Mouse (Mus musculus) neural tube, embryonic 11.5 days (tissue): Measurements from ENCODE around the gene Macrod2. TPM values are rescaled to one million over a fixed set of nuclear protein-coding genes. Genes with fewer than 3 reads are reported as not detected.

Experiments
- ATAC-seq: fragments of 200-750 bp; cut with Nextera tagmentation; 2 replicates; pipeline ENCODE4 v1.8.0; 2017; ENCODE audit warnings: moderate number of reproducible peaks, mild to moderate bottlenecking, moderate TSS enrichment, moderate library complexity; ENCODE audit not compliant: insufficient read depth, low FRiP score, low TSS enrichment
- DNase-seq: peaks from one replicate; pipeline ENCODE4 v3.0.0-alpha.2; 2015; ENCODE audit warnings: low spot score
- H3K27ac ChIP-seq: fragments of 300-500 bp; sonication (generic); 2 replicates; pipeline ENCODE4 v1.5.1; 2014; ENCODE audit warnings: low read depth, mild to moderate bottlenecking, low read length
- H3K27me3 ChIP-seq: fragments of 300-500 bp; sonication (generic); 2 replicates; pipeline ENCODE4 v1.6.1; 2014; ENCODE audit warnings: mild to moderate bottlenecking, low read length, mixed read lengths; ENCODE audit not compliant: control insufficient read depth, insufficient read depth
- H3K36me3 ChIP-seq: fragments of 300-500 bp; sonication (generic); 2 replicates; pipeline ENCODE4 v1.6.1; 2014; ENCODE audit warnings: mild to moderate bottlenecking, low read length, moderate library complexity, mixed read lengths; ENCODE audit not compliant: control insufficient read depth, insufficient read depth
- H3K4me1 ChIP-seq: fragments of 300-500 bp; sonication (generic); 2 replicates; pipeline ENCODE4 v1.6.1; 2014; ENCODE audit warnings: low read length, mixed read lengths; ENCODE audit not compliant: control insufficient read depth, insufficient read depth
- H3K4me2 ChIP-seq: fragments of 300-500 bp; sonication (generic); 2 replicates; pipeline ENCODE4 v1.6.1; 2014; ENCODE audit warnings: low read depth, mild to moderate bottlenecking, moderate library complexity
- H3K4me3 ChIP-seq: fragments of 300-500 bp; sonication (generic); 2 replicates; pipeline ENCODE4 v1.5.1; 2014; ENCODE audit warnings: low read depth, low read length
- H3K9ac ChIP-seq: fragments of 300-500 bp; sonication (generic); 2 replicates; pipeline ENCODE4 v1.6.1; 2014; ENCODE audit warnings: mild to moderate bottlenecking, low read length
- H3K9me3 ChIP-seq: fragments of 300-500 bp; sonication (generic); 2 replicates; pipeline ENCODE4 v1.6.1; 2016; ENCODE audit warnings: low read length; ENCODE audit not compliant: control insufficient read depth
- WGBS: fragments of 180-500 bp; shearing (Covaris S2); extraction: QIAGEN DNeasy Blood & Tissue Kit; methylation state at CpG from one replicate; pipeline ENCODE4 v1.1.7; 2014; 5-methylcytosine and 5-hydroxymethylcytosine counted together
- polyA plus RNA-seq: library from polyadenylated mRNA; unstranded; fragments of >200 nt; fragmentation: Nextera tagmentation; extraction: Ambion mirVana; gene quantifications from 2 replicates; pipeline ENCODE4 v1.2.1, GENCODE M21; 2014

Gene Macrod2
- polyA plus RNA-seq, 1 experiment from 2014 or later, result 46.0 TPM

DNA sequence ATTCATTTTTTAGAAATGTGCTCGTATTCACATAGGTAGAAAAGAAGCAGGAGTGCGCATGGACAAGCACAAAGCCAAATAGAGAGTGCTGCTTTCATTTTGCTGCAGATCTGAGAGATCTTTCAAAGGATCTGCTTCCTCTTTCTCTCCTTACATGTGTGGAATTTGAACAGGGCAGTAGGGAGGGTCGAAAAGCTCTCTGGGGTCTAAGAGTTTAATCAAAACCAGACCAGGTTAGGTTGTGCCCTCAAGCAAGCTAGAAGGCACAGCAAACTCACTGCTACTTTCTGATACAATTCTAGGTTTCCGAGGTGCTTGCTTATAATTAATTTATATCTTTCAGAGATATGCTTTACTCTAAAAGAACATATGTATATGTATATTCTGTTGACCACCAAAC, 1196.2 kb downstream of the Macrod2 start:
- H3K4me3 ChIP-seq, result no peak overlapping the region
- DNase-seq (no peak), ATAC-seq (no peak)
- no peaks in the 10 kb centered on the region for H3K9me3 ChIP-seq
- no peak overlapping the region for H3K27ac ChIP-seq
- no peak overlapping the region for H3K9ac ChIP-seq
- no peak overlapping the region for H3K4me2 ChIP-seq
- no peaks in the 10 kb centered on the region for H3K4me1 ChIP-seq
- 65% methylated on average over 4 of the region's 4 CpGs for WGBS
- no peaks in the 10 kb centered on the region for H3K36me3 ChIP-seq
- no peaks in the 10 kb centered on the region for H3K27me3 ChIP-seq

DNA sequence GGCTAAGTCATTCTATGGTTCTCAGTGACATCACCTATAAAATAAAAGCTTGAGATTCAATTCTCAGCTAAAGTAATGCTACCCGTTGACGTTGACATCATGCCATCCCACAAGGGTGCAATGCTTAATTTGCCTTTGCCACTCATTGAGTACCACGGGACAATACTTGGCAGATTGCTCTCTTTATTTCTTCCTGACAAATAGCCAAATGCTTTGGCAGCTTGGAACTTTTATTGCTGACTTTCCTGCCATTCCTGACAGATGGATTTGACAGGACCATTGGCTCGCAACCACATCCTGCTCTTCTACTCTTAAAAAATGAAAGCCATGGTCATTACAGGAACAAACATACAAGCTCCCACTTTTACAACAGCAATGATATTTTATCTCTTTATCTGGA, 1199.7 kb downstream of the Macrod2 start:
- Histone ChIP-seq H3K27me3 (no peaks in the 10 kb centered on the region), H3K36me3 (no peaks in the 10 kb centered on the region), H3K4me1 (no peaks in the 10 kb centered on the region), H3K4me2 (no peak overlapping the region), H3K27ac (no peak overlapping the region), H3K4me3 (no peak overlapping the region), H3K9ac (no peak overlapping the region), H3K9me3 (no peaks in the 10 kb centered on the region)
- ATAC-seq (no peak), DNase-seq (no peak)
- WGBS, result 72% methylated on average over 4 of the region's 4 CpGs

DNA sequence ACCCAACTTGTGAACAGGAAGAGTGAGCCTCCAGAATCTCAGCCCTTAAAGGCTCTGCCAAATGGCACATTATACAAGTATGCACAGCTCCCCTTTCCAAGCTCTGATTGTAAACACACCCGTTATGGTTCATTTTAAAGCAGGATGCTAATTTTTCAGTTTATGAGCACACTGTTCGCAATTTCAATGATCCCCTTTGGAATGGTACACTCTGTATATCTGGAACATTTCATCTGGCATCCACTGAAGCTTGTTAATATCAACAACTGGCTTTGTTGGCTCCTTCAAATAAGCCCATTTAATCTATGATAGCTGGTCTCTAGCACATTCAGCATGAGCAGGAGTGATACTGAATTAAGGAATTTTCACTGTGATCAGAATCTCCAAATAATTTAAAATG, 1222.6 kb downstream of the Macrod2 start:
- Histone ChIP-seq H3K27ac (no peak overlapping the region), H3K4me3 (no peak overlapping the region), H3K9me3 (no peaks in the 10 kb centered on the region), H3K36me3 (no peaks in the 10 kb centered on the region), H3K27me3 (no peaks in the 10 kb centered on the region), H3K4me2 (no peak overlapping the region), H3K9ac (no peak overlapping the region), H3K4me1 (no peaks in the 10 kb centered on the region)
- WGBS, result 86% methylated on average over 2 of the region's 2 CpGs
- DNase-seq (no peak), ATAC-seq (no peak)

DNA sequence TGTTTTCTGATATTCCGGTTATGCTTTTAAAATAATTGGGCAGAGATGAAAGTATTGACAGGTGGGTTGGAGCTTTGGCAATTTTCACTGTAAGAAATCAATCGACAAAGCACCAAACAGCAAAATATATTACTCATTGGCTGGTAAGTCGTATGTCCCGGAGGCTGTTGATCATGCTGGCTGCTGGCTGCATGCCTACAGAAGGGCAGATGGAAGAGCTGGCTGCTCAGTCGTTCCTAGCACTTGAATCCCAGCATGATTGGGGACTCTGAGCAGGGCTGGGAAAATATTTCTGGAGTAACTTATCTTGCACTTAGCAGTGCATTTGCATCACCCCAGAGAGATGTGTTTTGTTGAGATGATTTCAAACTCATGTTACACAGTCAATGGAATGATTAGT, 1223.1 kb downstream of the Macrod2 start:
- DNase-seq (no peak), ATAC-seq (no peak)
- H3K36me3 ChIP-seq, result no peaks in the 10 kb centered on the region
- H3K9ac ChIP-seq, result no peak overlapping the region
- H3K4me2 ChIP-seq, result no peak overlapping the region
- H3K4me1 ChIP-seq, result no peaks in the 10 kb centered on the region
- H3K27ac ChIP-seq, result no peak overlapping the region
- no peak overlapping the region for H3K4me3 ChIP-seq
- H3K9me3 ChIP-seq, result no peaks in the 10 kb centered on the region
- H3K27me3 ChIP-seq, result no peaks in the 10 kb centered on the region
- WGBS, result 80% methylated on average over 5 of the region's 5 CpGs

DNA sequence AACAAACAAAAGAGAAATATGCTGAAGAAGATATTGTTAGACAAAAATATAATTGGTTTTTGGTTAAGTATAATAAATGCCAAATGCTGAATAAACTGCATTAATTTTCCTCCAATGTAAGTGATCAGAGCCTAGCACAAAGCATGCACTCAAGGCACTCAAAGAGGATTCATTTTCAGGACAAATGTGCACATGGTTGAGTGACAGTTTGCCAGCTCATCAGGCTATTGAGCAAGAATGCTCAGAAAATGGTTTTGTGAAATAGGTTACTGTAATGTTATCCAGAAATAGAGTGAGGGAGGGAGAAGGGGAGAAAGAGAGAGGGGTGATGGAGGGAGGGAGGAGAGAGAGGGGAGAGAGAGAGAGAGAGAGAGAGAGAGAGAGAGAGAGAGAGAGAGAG, 1268.9 kb downstream of the Macrod2 start:
- no peak for ATAC-seq
- H3K4me2 ChIP-seq, result no peak overlapping the region
- no peak overlapping the region for H3K4me3 ChIP-seq

DNA sequence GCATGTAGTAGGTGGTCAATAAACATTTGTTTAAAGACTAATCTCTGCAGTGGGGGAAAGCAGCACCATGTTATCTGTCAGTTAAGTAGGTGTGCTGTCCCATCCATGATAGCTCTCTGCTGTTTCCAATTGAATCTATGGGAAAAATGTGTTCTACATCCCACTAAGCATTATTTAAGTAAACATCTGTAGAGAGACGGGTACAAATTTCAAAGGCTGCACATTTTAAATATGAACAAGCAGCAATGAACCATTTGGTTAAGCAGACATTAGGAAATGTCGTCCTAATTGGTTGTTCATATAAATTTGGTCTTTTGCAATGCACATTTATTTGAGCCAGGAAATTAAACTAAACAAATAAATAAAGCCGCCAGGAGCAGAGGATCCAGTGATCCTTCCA, 1277.7 kb downstream of the Macrod2 start:
- DNase-seq, result no peak
- H3K27me3 ChIP-seq, result no peaks in the 10 kb centered on the region
- H3K27ac ChIP-seq, result no peak overlapping the region
- H3K4me3 ChIP-seq, result no peak overlapping the region
- H3K4me2 ChIP-seq, result no peak overlapping the region
- no peaks in the 10 kb centered on the region for H3K9me3 ChIP-seq
- no peaks in the 10 kb centered on the region for H3K36me3 ChIP-seq
- 83% methylated on average over 3 of the region's 3 CpGs for WGBS
- no peak for ATAC-seq
- no peaks in the 10 kb centered on the region for H3K4me1 ChIP-seq
- no peak overlapping the region for H3K9ac ChIP-seq

More for the DNA sequence above, 1268.9 kb downstream of the Macrod2 start:
- H3K9ac ChIP-seq, result no peak overlapping the region
- no peak for DNase-seq
- no peaks in the 10 kb centered on the region for H3K4me1 ChIP-seq
- H3K27ac ChIP-seq, result no peak overlapping the region
- H3K9me3 ChIP-seq, result no peaks in the 10 kb centered on the region
- H3K36me3 ChIP-seq, result no peaks in the 10 kb centered on the region
- no peaks in the 10 kb centered on the region for H3K27me3 ChIP-seq

DNA sequence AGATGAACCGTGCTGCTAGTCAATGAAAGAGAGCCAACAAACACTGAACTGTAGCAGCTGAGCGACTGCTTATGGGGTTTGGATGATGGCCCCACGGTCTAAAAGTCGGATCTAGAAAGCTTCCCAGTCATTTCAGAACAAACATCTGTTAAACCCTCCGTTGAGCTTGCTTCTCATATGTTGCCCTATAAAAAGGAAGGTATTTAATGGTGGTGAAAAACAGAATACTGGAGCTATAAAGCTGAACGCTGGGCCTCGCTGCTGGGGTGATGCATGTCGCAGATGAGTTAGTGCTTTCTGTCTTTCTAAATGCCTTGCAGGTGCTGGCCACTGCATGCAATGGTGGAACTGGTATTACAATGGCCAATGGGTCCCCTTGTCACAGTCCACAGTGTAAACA, 1278.3 kb downstream of the Macrod2 start:
- whole genome bisulfite sequencing, result 55% methylated on average over 8 of the region's 8 CpGs

DNA sequence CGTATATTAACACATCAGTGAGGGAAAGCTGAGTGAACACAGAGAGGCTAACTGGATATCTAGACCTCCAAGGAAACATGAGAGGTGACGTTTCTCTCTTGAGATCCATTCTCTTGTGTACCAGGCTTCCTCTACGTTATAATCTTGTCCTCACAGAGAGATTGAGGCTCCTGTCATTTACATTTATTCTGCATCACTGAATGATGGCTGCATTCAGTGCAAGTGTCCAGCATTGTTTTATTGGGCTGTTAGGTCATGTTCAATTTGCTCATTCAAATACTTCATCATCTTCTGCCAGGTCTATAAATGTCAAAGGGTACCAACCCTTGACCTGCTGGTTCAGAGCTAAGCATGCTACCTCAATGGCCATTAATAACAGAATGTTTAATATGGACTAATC, 1302.4 kb downstream of the Macrod2 start:
- Histone ChIP-seq H3K9ac (no peak overlapping the region), H3K9me3 (no peaks in the 10 kb centered on the region), H3K4me2 (no peak overlapping the region), H3K4me1 (no peaks in the 10 kb centered on the region), H3K27ac (no peak overlapping the region), H3K36me3 (no peaks in the 10 kb centered on the region), H3K27me3 (no peaks in the 10 kb centered on the region), H3K4me3 (no peak overlapping the region)
- no peak for ATAC-seq
- DNase-seq, result no peak
- 84% methylated on average over 3 of the region's 3 CpGs for WGBS

More for the DNA sequence above, 1278.3 kb downstream of the Macrod2 start:
- no peak for DNase-seq
- no peak overlapping the region for H3K4me2 ChIP-seq
- H3K4me1 ChIP-seq, result no peaks in the 10 kb centered on the region
- no peak overlapping the region for H3K27ac ChIP-seq
- no peaks in the 10 kb centered on the region for H3K9me3 ChIP-seq
- no peak for ATAC-seq
- H3K4me3 ChIP-seq, result no peak overlapping the region
- no peaks in the 10 kb centered on the region for H3K36me3 ChIP-seq
- H3K9ac ChIP-seq, result no peak overlapping the region
- no peaks in the 10 kb centered on the region for H3K27me3 ChIP-seq

DNA sequence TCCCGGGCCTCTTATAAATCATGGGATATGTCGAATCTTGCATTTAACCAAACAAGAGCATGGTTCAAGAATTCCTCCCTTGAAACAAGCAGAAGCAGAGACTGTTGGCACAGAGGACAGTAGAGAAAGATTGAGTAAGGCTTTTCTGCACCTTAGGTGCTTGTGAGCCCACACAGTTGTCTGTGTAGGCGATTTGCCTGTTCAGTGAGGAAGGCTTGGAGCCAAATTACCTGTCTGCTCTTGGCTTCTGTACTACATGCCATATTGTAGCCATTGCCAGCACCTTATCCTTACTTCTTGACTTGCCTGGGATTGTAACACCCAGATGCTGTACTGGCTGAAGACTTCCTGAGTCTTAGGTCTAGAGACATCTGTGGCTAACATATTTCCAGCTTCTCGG, 1303.2 kb downstream of the Macrod2 start:
- no peak for ATAC-seq
- 78% methylated on average over 4 of the region's 4 CpGs for WGBS

More for the DNA sequence above, 1303.2 kb downstream of the Macrod2 start:
- H3K9ac ChIP-seq, result no peak overlapping the region
- H3K36me3 ChIP-seq, result no peaks in the 10 kb centered on the region
- no peak overlapping the region for H3K4me2 ChIP-seq
- no peak overlapping the region for H3K27ac ChIP-seq
- H3K9me3 ChIP-seq, result no peaks in the 10 kb centered on the region
- no peaks in the 10 kb centered on the region for H3K4me1 ChIP-seq
- H3K27me3 ChIP-seq, result no peaks in the 10 kb centered on the region
- DNase-seq, result no peak
- H3K4me3 ChIP-seq, result no peak overlapping the region
